7 mouse cellular contexts compared by ENCODE assay signal in the genomic region with DNA sequence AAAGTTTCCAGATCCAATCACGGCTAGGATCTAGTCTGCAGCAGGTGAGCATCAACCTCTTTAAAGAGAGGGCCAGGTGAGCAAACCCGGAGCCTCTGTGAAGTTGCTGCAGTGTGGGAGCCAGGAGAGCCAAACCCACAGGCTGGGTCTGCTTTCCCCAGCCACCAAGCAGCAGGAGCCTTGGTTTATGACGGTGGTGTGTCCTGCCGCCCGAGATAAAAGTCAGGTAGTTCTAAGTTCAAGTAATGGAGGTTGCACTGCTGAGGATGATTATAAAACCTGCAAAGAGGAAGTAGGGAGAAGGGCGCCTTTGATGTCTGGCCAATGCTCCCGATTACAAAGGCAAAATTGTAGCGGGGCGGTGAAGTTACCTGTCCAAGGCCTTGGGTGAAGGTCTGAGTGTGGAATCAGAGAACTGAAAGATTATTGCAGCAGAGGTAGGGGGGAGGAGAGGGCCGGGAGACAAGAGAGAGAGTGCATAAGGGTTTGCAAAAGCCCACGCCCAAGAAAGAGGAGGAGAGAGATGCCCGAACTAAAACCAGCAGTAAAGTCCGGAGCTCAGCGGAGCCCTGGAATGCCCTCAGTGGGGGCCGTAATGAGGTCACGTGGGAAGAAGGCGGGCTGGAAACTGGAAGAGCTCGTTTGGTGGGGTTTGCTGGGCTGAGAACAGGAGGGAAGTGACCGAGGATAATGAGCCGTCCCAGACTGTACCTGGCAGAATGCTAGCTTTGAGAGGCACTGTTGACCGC. TPM values are rescaled to one million over a fixed set of nuclear protein-coding genes. Genes with fewer than 3 reads are reported as not detected.
DNase-seq lines count a peak whose midpoint lies in the region; ATAC-seq and TF ChIP-seq lines count a peak whose summit lies in the region.

No protein-coding gene starts in this region.

- H3K4me3 ChIP-seq in hindbrain, embryonic 12.5 days = peak overlapping the region; percentile 8; the same call in 1 of the 2 replicates
- peak overlapping the region; percentile 31 for H3K4me3 ChIP-seq in limb, embryonic 14.5 days (replicated peaks; ENCODE audit: low read length)
- H3K4me3 ChIP-seq in midbrain, embryonic 15.5 days = peak overlapping the region; percentile 23

- peak overlapping the region; percentile 25; the same call in 1 of the 2 replicates for H3K9ac ChIP-seq in hindbrain, embryonic 12.5 days
- H3K9ac ChIP-seq in limb, embryonic 14.5 days (ENCODE audit: low read depth, low read length, severe bottlenecking) = peak overlapping the region; percentile 40
- H3K9ac ChIP-seq in midbrain, embryonic 15.5 days = no peak overlapping the region

- H3K9me3 ChIP-seq in hindbrain, embryonic 12.5 days (replicated peaks) = no peaks in the 10 kb centered on the region
- H3K9me3 ChIP-seq in limb, embryonic 14.5 days (ENCODE audit: control insufficient read depth, low read length) = no peaks in the 10 kb centered on the region
- H3K9me3 ChIP-seq in midbrain, embryonic 15.5 days = no peaks in the 10 kb centered on the region

- peak; percentile 82 for DNase-seq in R1 (ENCODE audit: low read depth, low spot score)
- peak; percentile 61 for DNase-seq in embryo, embryonic 9.5 days (ENCODE audit: extremely low spot score)
- DNase-seq in limb, embryonic 14.5 days (ENCODE audit: low spot score) = peak; percentile 58
- DNase-seq in urinary bladder, postnatal 14 days (ENCODE audit: low spot score) = peak; percentile 90
- no peak for DNase-seq in gastrocnemius, postnatal 25 days

- no peak for TF ChIP-seq POLR2A in limb, embryonic 14.5 days (IDR thresholded peaks at IDR 0.05; ENCODE audit: borderline replicate concordance, extremely low read depth, insufficient read depth, insufficient read length)

- no peak overlapping the region for H3K27ac ChIP-seq in hindbrain, embryonic 12.5 days
- no peak overlapping the region for H3K27ac ChIP-seq in limb, embryonic 14.5 days (replicated peaks; ENCODE audit: low read depth, low read length)
- H3K27ac ChIP-seq in midbrain, embryonic 15.5 days = no peak overlapping the region

- peak overlapping the region; percentile 41 for H3K4me2 ChIP-seq in hindbrain, embryonic 12.5 days (replicated peaks)
- H3K4me2 ChIP-seq in limb, embryonic 14.5 days (replicated peaks; ENCODE audit: low read depth, low read length, severe bottlenecking) = peak overlapping the region; percentile 58
- peak overlapping the region; percentile 47 for H3K4me2 ChIP-seq in midbrain, embryonic 15.5 days

- WGBS in hindbrain, embryonic 12.5 days = 12% methylated on average over 21 of the region's 21 CpGs
- WGBS in limb, embryonic 14.5 days = 3% methylated on average over 21 of the region's 21 CpGs
- 15% methylated on average over 21 of the region's 21 CpGs for WGBS in midbrain, embryonic 15.5 days

- ATAC-seq in hindbrain, embryonic 12.5 days (ENCODE audit: low FRiP score) = no peak
- ATAC-seq in limb, embryonic 14.5 days (ENCODE audit: low FRiP score, low read depth) = peak; percentile 57; the same call in 1 of the 2 replicates
- ATAC-seq in midbrain, embryonic 15.5 days (replicated peaks) = no peak

- peaks cover 25% of the 10 kb centered on the region for H3K27me3 ChIP-seq in hindbrain, embryonic 12.5 days
- no peaks in the 10 kb centered on the region for H3K27me3 ChIP-seq in limb, embryonic 14.5 days (ENCODE audit: control insufficient read depth, insufficient read depth, low read length)
- H3K27me3 ChIP-seq in midbrain, embryonic 15.5 days (replicated peaks) = peaks cover 6% of the 10 kb centered on the region; the same call in 1 of the 2 replicates

- H3K4me1 ChIP-seq in hindbrain, embryonic 12.5 days = peaks cover 14% of the 10 kb centered on the region; the same call in 1 of the 2 replicates
- peaks cover 16% of the 10 kb centered on the region for H3K4me1 ChIP-seq in limb, embryonic 14.5 days (ENCODE audit: control insufficient read depth, insufficient read depth, low read length)
- H3K4me1 ChIP-seq in midbrain, embryonic 15.5 days = peaks cover 4% of the 10 kb centered on the region; the same call in 1 of the 2 replicates

- H3K36me3 ChIP-seq in hindbrain, embryonic 12.5 days = no peaks in the 10 kb centered on the region
- H3K36me3 ChIP-seq in limb, embryonic 14.5 days (ENCODE audit: control insufficient read depth, insufficient read depth, low read length) = no peaks in the 10 kb centered on the region
- H3K36me3 ChIP-seq in midbrain, embryonic 15.5 days (replicated peaks) = no peaks in the 10 kb centered on the region

RNA-seq across cellular contexts. Expression of a gene that starts 27.7 kb away (rescaled TPM):
- 129 and 141 TPM in 2 replicates for polyA plus RNA-seq in hindbrain, embryonic 12.5 days (2016; fragmentation: Nextera tagmentation; extraction: Ambion mirVana)
- 106 and 121 TPM in 2 replicates for polyA plus RNA-seq in limb, embryonic 14.5 days (2012; rRNA removed)
- 167 and 181 TPM in 2 replicates for polyA plus RNA-seq in limb, embryonic 14.5 days (2014; fragmentation: Nextera tagmentation; extraction: Ambion mirVana)
- polyA plus RNA-seq in midbrain, embryonic 15.5 days (2015; fragmentation: Nextera tagmentation; extraction: Ambion mirVana) = 136 and 137 TPM in 2 replicates
- 10 to 100 TPM; 31.6 to 31.7 TPM for total RNA-seq in gastrocnemius, postnatal 25 days (2021)

RNA-seq across cellular contexts. Expression of a gene that starts 47.2 kb away (rescaled TPM):
- polyA plus RNA-seq in hindbrain, embryonic 12.5 days (2016; fragmentation: Nextera tagmentation; extraction: Ambion mirVana) = 2.1 and 4.4 TPM in 2 replicates
- polyA plus RNA-seq in limb, embryonic 14.5 days (2012; rRNA removed) = 4.7 and 4.9 TPM in 2 replicates
- 6.5 and 9.5 TPM in 2 replicates for polyA plus RNA-seq in limb, embryonic 14.5 days (2014; fragmentation: Nextera tagmentation; extraction: Ambion mirVana)
- polyA plus RNA-seq in midbrain, embryonic 15.5 days (2015; fragmentation: Nextera tagmentation; extraction: Ambion mirVana) = 0.83 and 1.2 TPM in 2 replicates
- under 1 TPM in 1 of 2 experiments, not detected in 1; 0.40 TPM for total RNA-seq in gastrocnemius, postnatal 25 days (2021)

RNA-seq across cellular contexts. Expression of a gene that starts 50.7 kb away (rescaled TPM):
- 30.5 and 32.7 TPM in 2 replicates for polyA plus RNA-seq in hindbrain, embryonic 12.5 days (2016; fragmentation: Nextera tagmentation; extraction: Ambion mirVana)
- polyA plus RNA-seq in limb, embryonic 14.5 days (2012; rRNA removed) = 6.5 and 7.3 TPM in 2 replicates
- 2.2 and 2.9 TPM in 2 replicates for polyA plus RNA-seq in limb, embryonic 14.5 days (2014; fragmentation: Nextera tagmentation; extraction: Ambion mirVana)
- polyA plus RNA-seq in midbrain, embryonic 15.5 days (2015; fragmentation: Nextera tagmentation; extraction: Ambion mirVana) = 65.8 and 72.5 TPM in 2 replicates
- under 1 TPM in 1 of 2 experiments, not detected in 1; 0.08 TPM for total RNA-seq in gastrocnemius, postnatal 25 days (2021)
